Mouse (Mus musculus): ENCODE measurements at regions not wholly inside any gene's neighbourhood (a gene's known extent, or its start where the extent isn't known, plus 50 kb on each side); places are given as distances from the start of the nearest gene placed in this dataset.

- no peak for DNase-seq (ENCODE audit: inconsistent age in 2 of 2, low spot score in 1 of 2)
Observed at GRCm38 (mm10) chr4:131148042-131148747, 204.0 kb downstream of the Matn1 start.

DNA sequence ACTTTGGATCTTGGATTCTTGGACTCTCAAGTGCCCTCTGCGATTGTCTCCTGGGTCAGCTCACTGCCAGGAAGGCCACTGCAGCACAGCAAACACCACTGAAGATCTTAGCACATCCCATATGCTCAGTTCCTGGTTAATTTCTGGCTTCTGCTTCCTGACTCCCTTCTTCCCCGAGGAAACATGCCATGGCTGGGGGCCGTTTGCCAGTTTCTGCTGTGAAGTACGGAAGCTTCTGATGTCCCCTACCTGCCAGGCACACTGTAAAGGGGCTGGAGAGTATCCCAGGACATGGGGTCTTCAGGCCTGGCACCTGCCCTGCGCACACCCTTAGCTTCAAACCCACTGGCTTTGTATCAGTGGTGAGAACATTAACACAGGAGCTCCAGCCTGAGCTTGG is 205.3 kb downstream of the Matn1 start:
- no peak for DNase-seq (ENCODE audit: inconsistent age in 2 of 2, low spot score in 1 of 2)

DNA sequence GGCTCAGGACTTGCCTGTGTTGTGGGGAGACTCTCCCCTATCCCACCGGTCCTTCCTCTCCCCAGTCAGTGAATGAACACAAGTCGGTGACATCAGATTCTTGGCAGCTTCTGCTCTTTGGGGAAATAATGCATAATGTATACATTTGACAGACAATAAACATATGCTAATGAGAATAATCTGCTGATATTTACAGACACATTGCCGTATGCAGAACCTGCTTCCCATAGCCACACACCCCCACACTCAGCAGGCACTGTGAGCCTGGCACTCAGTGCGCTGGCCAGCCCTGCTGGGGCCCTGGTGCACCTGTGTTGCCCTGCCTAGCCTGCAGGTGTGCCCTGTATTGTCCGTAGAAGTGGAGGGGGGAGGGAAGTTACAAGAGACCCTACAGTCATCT is 215.5 kb downstream of the Matn1 start:
- DNase-seq (ENCODE audit: inconsistent age in 2 of 2, low spot score in 1 of 2): no peak

DNA sequence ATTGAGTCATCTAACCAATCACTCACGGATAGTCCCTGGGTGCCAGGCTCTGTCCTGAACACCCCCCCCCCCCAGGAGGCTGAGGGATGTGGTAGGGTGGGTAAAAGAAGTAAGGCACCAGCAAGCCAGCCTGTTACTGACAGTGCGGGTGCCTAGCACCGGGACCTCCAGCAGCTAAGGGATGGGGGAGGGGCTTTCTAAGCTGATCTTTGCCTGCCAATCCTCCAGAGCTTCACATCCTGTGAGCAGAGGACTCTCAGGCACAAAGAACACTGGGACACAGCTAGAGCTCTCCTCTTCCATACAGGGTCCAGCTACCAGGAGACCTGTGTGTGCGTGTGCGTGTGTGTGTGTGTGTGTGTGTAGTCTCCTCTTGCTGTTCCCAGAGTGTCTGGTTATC is 215.9 kb downstream of the Matn1 start:
- DNase-seq (ENCODE audit: inconsistent age in 2 of 2, low spot score in 1 of 2): no peak

GRCm38 (mm10) chr4:131161501-131161900 is 217.3 kb downstream of the Matn1 start:
- peak in 1 of 2 experiments; percentile 32 for DNase-seq (ENCODE audit: inconsistent age in 2 of 2, low spot score in 1 of 2)

DNA sequence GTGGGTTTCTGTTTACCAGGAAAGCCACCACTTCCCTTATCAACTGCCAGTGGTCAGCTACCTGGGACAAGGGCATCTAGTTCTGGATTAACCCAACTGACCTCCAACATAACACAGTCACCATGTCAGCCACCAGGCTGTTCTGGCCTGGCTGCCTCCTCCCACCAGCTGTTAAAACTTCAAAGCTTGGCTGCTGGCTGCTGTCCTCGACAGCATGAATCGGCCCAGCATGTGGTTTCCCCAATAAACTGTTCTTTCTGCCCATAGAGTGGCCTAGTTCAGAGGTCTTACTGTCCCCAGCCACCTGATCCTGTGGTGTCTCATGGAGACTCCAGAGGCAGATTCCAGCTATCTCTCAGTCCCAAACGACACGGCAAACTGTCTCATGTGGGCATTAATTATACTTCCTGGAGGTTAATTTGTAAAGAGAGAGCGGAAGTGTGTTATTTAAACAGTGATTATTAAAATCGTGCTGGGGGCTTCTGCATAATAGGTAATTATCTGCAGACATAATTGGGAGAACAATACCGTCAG is 219.7 kb downstream of the Matn1 start:
- DNase-seq (ENCODE audit: inconsistent age in 2 of 2, low spot score in 1 of 2): no peak

DNA sequence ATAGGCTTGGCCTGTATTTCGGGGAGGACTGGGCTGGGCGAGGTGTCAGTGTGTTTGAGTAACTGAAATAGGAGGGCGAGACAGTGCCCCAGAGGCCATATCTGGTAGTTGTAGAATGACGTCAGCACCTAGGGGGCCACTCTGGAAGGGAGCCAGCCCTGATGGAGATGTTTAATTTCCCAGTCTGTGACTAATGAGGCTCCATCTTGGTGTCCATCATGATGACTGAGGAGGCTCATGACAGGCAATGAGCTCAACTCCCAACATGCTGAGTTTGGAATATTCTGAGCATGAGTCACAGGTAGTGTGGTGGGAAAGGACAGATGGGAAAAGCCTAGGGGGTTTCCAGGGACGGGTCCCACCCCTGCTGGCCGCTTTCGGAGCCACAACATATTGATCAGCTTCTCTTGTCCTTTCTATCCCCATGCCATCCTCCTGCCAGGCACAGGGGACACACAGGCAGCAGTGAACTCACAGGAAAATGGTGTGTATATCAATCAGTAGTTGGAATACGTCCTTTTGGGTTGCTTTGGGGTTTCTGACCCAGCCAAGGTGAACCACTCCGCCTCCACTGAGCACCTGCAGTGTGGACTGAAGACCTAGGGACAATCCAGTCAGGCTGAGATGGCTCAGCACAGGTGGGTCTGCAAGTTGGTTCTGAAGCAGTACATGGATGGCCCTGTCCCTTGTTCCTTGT is 222.5 kb downstream of the Matn1 start:
- DNase-seq (ENCODE audit: inconsistent age in 2 of 2, low spot score in 1 of 2): no peak

- no peak for DNase-seq (ENCODE audit: inconsistent age in 2 of 2, low spot score in 1 of 2)
Observed at GRCm38 (mm10) chr4:131167921-131168320, 223.7 kb downstream of the Matn1 start.

- peak in 1 of 2 experiments; percentile 24 for DNase-seq (ENCODE audit: inconsistent age in 2 of 2, low spot score in 1 of 2)
Observed at GRCm38 (mm10) chr4:131173783-131174460, 229.7 kb downstream of the Matn1 start.

DNA sequence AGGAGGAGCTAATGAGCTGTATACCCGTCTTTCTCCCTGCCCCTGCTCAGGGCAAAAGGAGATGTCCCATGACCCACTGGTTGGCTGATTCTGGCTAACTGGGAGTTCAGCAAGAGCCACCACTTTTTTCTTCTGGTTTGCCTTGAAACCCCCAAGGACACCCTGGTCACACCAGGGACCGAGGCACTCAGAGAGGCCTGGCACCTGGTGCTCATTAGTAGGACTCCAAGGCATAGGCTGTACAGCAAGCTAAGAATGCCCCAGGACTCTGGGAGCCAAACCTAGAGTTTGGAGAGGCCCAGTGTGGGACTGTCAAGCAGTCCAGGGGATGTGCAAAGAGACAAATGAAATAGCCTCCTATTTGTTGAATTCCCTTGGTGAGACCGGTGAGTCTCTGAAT is 232.5 kb downstream of the Matn1 start:
- DNase-seq (ENCODE audit: inconsistent age in 2 of 2, low spot score in 1 of 2): no peak

- DNase-seq (ENCODE audit: inconsistent age in 2 of 2, low spot score in 1 of 2): no peak
Observed at GRCm38 (mm10) chr4:131177889-131178288, 233.7 kb downstream of the Matn1 start.

- peak in 1 of 2 experiments; percentile 30 for DNase-seq (ENCODE audit: inconsistent age in 2 of 2, low spot score in 1 of 2)
Observed at GRCm38 (mm10) chr4:131178642-131179041, 234.5 kb downstream of the Matn1 start.

DNA sequence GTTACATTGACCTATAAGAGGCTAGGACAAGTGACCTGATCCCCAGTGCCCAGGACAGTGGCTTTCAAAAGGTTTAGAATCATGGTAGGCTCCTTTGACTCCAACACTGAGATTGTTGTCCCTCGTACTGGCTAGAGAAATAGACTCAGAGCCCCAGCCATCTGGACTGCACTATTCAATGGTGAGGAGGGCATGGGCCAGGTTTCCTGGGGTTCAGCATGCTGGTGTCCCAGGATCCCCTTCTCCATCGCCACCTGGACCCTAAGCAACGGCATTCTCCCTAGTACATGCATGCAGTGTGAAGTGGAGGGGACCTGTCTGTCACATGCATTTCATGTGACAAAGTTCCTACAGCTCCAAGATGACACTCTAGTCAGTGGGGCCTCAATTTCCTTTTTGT is 243.9 kb downstream of the Matn1 start:
- no peak for DNase-seq (ENCODE audit: inconsistent age in 2 of 2, low spot score in 1 of 2)

GRCm38 (mm10) chr4:131191106-131191880 is 247.1 kb downstream of the Matn1 start:
- peak; percentile 80 to 82 for DNase-seq (ENCODE audit: inconsistent age in 2 of 2, low spot score in 1 of 2)

GRCm38 (mm10) chr4:131193900-131194419 is 249.8 kb downstream of the Matn1 start:
- DNase-seq (ENCODE audit: inconsistent age in 2 of 2, low spot score in 1 of 2): no peak

DNA sequence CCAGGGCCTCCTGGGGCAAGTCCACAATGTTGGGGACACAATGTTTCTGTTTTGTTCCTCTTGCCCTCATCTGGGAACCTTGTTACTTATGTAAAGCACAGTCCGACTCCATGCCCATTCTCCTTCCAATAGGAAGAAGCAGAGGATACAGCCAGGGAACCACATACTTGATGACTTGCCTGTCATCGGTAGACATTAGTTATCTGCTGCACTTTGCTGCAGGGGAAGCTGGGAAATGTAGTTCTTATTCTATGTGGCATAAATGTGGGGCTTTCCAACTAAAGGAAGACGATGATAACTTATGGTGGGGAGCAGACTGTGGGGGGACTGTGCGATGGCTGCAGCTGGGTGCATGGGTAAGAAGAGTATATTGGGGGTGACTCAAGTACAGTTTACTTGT is 252.0 kb downstream of the Matn1 start:
- DNase-seq (ENCODE audit: inconsistent age in 2 of 2, low spot score in 1 of 2): no peak

DNA sequence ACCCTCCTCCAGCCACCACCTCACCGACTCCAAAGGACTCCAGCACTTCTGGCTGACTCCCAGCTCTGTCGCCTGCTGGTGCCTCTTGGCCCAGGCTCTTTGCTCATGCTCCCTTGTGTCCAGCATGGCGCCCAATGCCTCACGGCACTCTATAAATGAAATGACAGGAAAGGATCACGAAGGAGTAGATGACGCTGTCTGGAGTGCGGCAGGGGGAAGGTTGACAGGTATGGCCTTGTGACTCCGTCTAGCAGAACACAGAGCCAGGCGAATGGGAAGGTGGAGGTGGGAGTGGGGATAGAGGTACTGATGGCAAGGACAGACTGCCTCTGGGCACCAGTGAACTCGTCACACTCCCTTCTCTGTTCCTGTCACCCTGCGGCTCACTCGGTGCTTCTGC is 259.5 kb downstream of the Matn1 start:
- DNase-seq (ENCODE audit: inconsistent age in 2 of 2, low spot score in 1 of 2): no peak

GRCm38 (mm10) chr4:131204722-131205121 is 260.5 kb downstream of the Matn1 start:
- no peak for DNase-seq (ENCODE audit: inconsistent age in 2 of 2, low spot score in 1 of 2)

- DNase-seq (ENCODE audit: inconsistent age in 2 of 2, low spot score in 1 of 2): no peak
Observed at GRCm38 (mm10) chr4:131205127-131205526, 260.9 kb downstream of the Matn1 start.

- DNase-seq (ENCODE audit: inconsistent age in 2 of 2, low spot score in 1 of 2): no peak
Observed at GRCm38 (mm10) chr4:131205685-131206084, 261.5 kb downstream of the Matn1 start.
